Mouse (Mus musculus): ENCODE results near the gene Usp19.

DNA sequence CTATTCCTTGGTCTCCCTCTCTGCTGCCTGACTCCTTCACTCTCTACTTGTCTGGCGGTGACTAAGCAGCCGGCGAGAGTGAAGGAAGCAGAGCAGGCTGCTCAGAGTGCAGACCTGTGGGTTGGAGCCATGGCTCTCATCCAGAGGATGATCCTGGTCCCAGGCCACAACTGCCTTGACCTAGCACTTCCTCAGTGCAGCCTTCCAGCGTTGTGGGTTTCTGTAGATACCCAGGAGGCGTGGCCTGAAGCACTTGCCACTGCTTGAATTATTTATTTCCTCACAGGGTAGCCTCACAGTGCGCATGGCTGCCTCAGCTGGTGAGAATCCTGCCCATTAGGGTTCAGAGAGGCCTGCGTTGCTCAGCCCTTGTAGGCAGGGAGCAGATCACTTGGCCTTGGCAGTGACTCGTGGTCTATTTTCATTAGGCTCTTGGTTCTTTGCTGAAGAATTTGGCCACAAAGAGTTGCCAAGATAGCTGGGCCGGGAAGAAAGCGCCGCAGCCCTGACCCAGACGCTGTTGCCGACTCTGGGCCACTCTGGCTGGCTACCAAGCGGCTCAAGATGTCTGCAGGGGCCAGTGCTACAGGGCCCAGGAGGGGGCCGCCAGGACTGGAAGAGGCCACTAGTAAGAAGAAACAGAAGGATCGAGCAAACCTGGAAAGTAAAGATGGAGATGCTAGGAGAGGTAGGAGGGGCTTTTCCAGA is 1.8 kb downstream of the Usp19 start:
- TF ChIP-seq CTCF (IDR thresholded peaks at IDR 0.05; ENCODE audit: low read depth, low read length), result no peak
- TF ChIP-seq POLR2A (IDR thresholded peaks at IDR 0.05; ENCODE audit: insufficient read depth, low read length), result no peak
- TF ChIP-seq EP300 (IDR thresholded peaks at IDR 0.05; ENCODE audit: insufficient read depth, low read depth, low read length), result no peak

All from ES-Bruce4 (cell line).